Mouse (Mus musculus): Measurements from ENCODE around the gene Zbtb8a.

- TF ChIP-seq GATA1 (IDR thresholded peaks at IDR 0.05; ENCODE audit: borderline replicate concordance, low read length), result no peak
- TF ChIP-seq FLI1 (IDR thresholded peaks at IDR 0.05; ENCODE audit: low read length), result no peak
Observed at GRCm38 (mm10) chr4:129416478-129416877, 38.6 kb upstream of the Zbtb8a start.
